Mouse (Mus musculus) midbrain, postnatal 0 days (tissue): ENCODE results near the gene Cul4b. TPM values are rescaled to one million over a fixed set of nuclear protein-coding genes. Genes with fewer than 3 reads are reported as not detected.

Source experiments
- ATAC-seq: fragments of 200-750 bp; cut with Nextera tagmentation; 2 replicates; pipeline ENCODE4 v1.8.0; 2017; ENCODE audit warnings: moderate number of reproducible peaks, mild to moderate bottlenecking, moderate TSS enrichment, moderate library complexity; ENCODE audit not compliant: low FRiP score
- DNase-seq: peaks from one replicate; pipeline ENCODE4 v3.0.0-alpha.2; 2015; ENCODE audit warnings: low spot score
- H3K27ac ChIP-seq: fragments of 300-500 bp; sonication (generic); 2 replicates; pipeline ENCODE4 v1.5.1; 2014; ENCODE audit warnings: low read depth, mild to moderate bottlenecking, low read length, mixed read lengths
- H3K27me3 ChIP-seq: fragments of 300-500 bp; sonication (generic); 2 replicates; pipeline ENCODE4 v1.6.1; 2014; ENCODE audit warnings: low read length, control low read depth, mixed read lengths; ENCODE audit not compliant: insufficient read depth
- H3K36me3 ChIP-seq: fragments of 300-500 bp; sonication (generic); 2 replicates; pipeline ENCODE4 v1.6.1; 2014; ENCODE audit warnings: low read length, control low read depth, mixed read lengths; ENCODE audit not compliant: insufficient read depth
- H3K4me1 ChIP-seq: fragments of 300-500 bp; sonication (generic); 2 replicates; pipeline ENCODE4 v1.6.1; 2014; ENCODE audit warnings: mild to moderate bottlenecking, control low read depth, antibody characterized with exemption, low read length, mixed read lengths; ENCODE audit not compliant: insufficient read depth
- H3K4me2 ChIP-seq: fragments of 300-500 bp; sonication (generic); 2 replicates; pipeline ENCODE4 v1.6.1; 2014; ENCODE audit warnings: low read depth, mild to moderate bottlenecking, low read length, mixed read lengths; ENCODE audit not compliant: poor library complexity, severe bottlenecking
- H3K4me3 ChIP-seq: fragments of 300-500 bp; sonication (generic); 2 replicates; pipeline ENCODE4 v1.5.1; 2014; ENCODE audit warnings: low read depth, mild to moderate bottlenecking, low read length, moderate library complexity
- H3K9ac ChIP-seq: fragments of 300-500 bp; sonication (generic); replicated peaks from 2 replicates; pipeline ENCODE4 v1.6.1; 2014; ENCODE audit warnings: mild to moderate bottlenecking, low read length, moderate library complexity, mixed read lengths; ENCODE audit not compliant: poor library complexity, severe bottlenecking
- H3K9me3 ChIP-seq: fragments of 300-500 bp; sonication (generic); 2 replicates; pipeline ENCODE4 v1.6.1; 2016; ENCODE audit warnings: low read length, control low read depth
- CTCF ChIP-seq: IDR thresholded peaks from 2 replicates; pipeline ENCODE4 v1.5.1; 2016; ENCODE audit warnings: antibody characterized with exemption, mild to moderate bottlenecking
- WGBS: fragments of 180-500 bp; shearing (Covaris S2); extraction: QIAGEN DNeasy Blood & Tissue Kit; methylation state at CpG from one replicate; pipeline ENCODE4 v1.1.7; 2014; 5-methylcytosine and 5-hydroxymethylcytosine counted together
- polyA plus RNA-seq: library from polyadenylated mRNA; unstranded; fragments of >200 nt; fragmentation: Nextera tagmentation; extraction: Ambion mirVana; gene quantifications from 2 replicates; pipeline ENCODE4 v1.2.1, GENCODE M21; 2015
- total RNA-seq: library from RNA; depleted of rRNA; stranded (reverse); fragments of >200 nt; gene quantifications from 2 replicates; pipeline ENCODE4 v1.2.3, GENCODE M21; 2014

Gene Cul4b
- total and polyA plus RNA-seq, 2 experiments from 2014 or later, result 14.6 to 19.3 TPM

- H3K36me3 ChIP-seq, result no peaks in the 10 kb centered on the region
- TF ChIP-seq CTCF, result no peak
- ATAC-seq, result no peak
- no peak overlapping the region for H3K4me2 ChIP-seq
- H3K9ac ChIP-seq, result no peak overlapping the region
- no peak overlapping the region for H3K4me3 ChIP-seq
- DNase-seq, result no peak
- H3K27ac ChIP-seq, result no peak overlapping the region
- no peaks in the 10 kb centered on the region for H3K27me3 ChIP-seq
- H3K4me1 ChIP-seq, result no peaks in the 10 kb centered on the region
- no peaks in the 10 kb centered on the region for H3K9me3 ChIP-seq
Observed at GRCm38 (mm10) chrX:38583261-38583660, 7.3 kb upstream of the Cul4b start.

GRCm38 (mm10) chrX:38581140-38581539 lies 5.1 kb upstream of the Cul4b start:
- no peak for ATAC-seq
- no peak overlapping the region for H3K4me3 ChIP-seq
- H3K4me1 ChIP-seq, result no peaks in the 10 kb centered on the region
- no peak for DNase-seq
- H3K9ac ChIP-seq, result no peak overlapping the region
- 95% methylated on average over 1 of the region's 1 CpGs for WGBS
- no peaks in the 10 kb centered on the region for H3K9me3 ChIP-seq
- H3K4me2 ChIP-seq, result no peak overlapping the region
- H3K27ac ChIP-seq, result no peak overlapping the region
- no peaks in the 10 kb centered on the region for H3K36me3 ChIP-seq
- no peak for TF ChIP-seq CTCF
- no peaks in the 10 kb centered on the region for H3K27me3 ChIP-seq

- Histone ChIP-seq H3K27me3 (no peaks in the 10 kb centered on the region), H3K4me3 (no peak overlapping the region), H3K36me3 (no peaks in the 10 kb centered on the region), H3K9ac (no peak overlapping the region), H3K4me2 (no peak overlapping the region), H3K27ac (no peak overlapping the region), H3K4me1 (no peaks in the 10 kb centered on the region), H3K9me3 (no peaks in the 10 kb centered on the region)
- DNase-seq, result no peak
- 70% methylated on average over 6 of the region's 6 CpGs for WGBS
- no peak for ATAC-seq
- no peak for TF ChIP-seq CTCF
Observed at GRCm38 (mm10) chrX:38566521-38567205, 9.3 kb downstream of the Cul4b start.

GRCm38 (mm10) chrX:38565176-38565542 lies 10.8 kb downstream of the Cul4b start:
- no peak for TF ChIP-seq CTCF
- Histone ChIP-seq H3K9me3 (no peaks in the 10 kb centered on the region), H3K4me3 (peak overlapping the region; percentile 50), H3K4me1 (no peaks in the 10 kb centered on the region), H3K36me3 (no peaks in the 10 kb centered on the region), H3K9ac (no peak overlapping the region), H3K27ac (peak overlapping the region; percentile 12; the same call in 1 of the 2 replicates), H3K4me2 (peak overlapping the region; percentile 42), H3K27me3 (no peaks in the 10 kb centered on the region)
- no peak for DNase-seq
- 14% methylated on average over 8 of the region's 8 CpGs for WGBS
- no peak; the same call in 1 of the 2 replicates for ATAC-seq

- WGBS, result 15% methylated on average over 33 of the region's 52 CpGs
- TF ChIP-seq CTCF, result no peak
- H3K4me3 ChIP-seq, result peak overlapping the region; percentile 50
- no peaks in the 10 kb centered on the region for H3K4me1 ChIP-seq
- peak; percentile 91 for DNase-seq
- peak overlapping the region; percentile 87 for H3K27ac ChIP-seq
- H3K9me3 ChIP-seq, result no peaks in the 10 kb centered on the region
- peak overlapping the region; percentile 59 for H3K4me2 ChIP-seq
- H3K36me3 ChIP-seq, result no peaks in the 10 kb centered on the region
- peak overlapping the region; percentile 64 for H3K9ac ChIP-seq
- H3K27me3 ChIP-seq, result no peaks in the 10 kb centered on the region
- peak; percentile 97 for ATAC-seq
Observed at GRCm38 (mm10) chrX:38564542-38565175, 11.3 kb downstream of the Cul4b start.

- Histone ChIP-seq H3K27me3 (no peaks in the 10 kb centered on the region), H3K4me2 (peak overlapping the region; percentile 59), H3K27ac (peak overlapping the region; percentile 87), H3K36me3 (no peaks in the 10 kb centered on the region), H3K9me3 (no peaks in the 10 kb centered on the region), H3K9ac (peak overlapping the region; percentile 64), H3K4me3 (peak overlapping the region; percentile 50), H3K4me1 (no peaks in the 10 kb centered on the region)
- peak; percentile 9 for ATAC-seq
- no peak for TF ChIP-seq CTCF
- 24% methylated on average over 13 of the region's 19 CpGs for WGBS
- DNase-seq, result peak; percentile 15
Observed at GRCm38 (mm10) chrX:38563941-38564541, 12.0 kb downstream of the Cul4b start.
